Mouse (Mus musculus): ENCODE measurements at regions not wholly inside any gene's neighbourhood (a gene's known extent, or its start where the extent isn't known, plus 50 kb on each side); places are given as distances from the start of the nearest gene placed in this dataset.

GRCm38 (mm10) chr2:79510485-79511094 is 54.0 kb upstream of the Cerkl start:
- Histone ChIP-seq H3K27ac (ENCODE audit: insufficient read depth, low read length) (no peak overlapping the region), H3K4me3 (ENCODE audit: insufficient read depth, low read length) (no peak overlapping the region), H3K4me1 (ENCODE audit: control insufficient read depth, insufficient read depth, low read length) (peaks cover 1% of the 10 kb centered on the region; the same call in 1 of the 2 replicates)
- TF ChIP-seq CTCF (IDR thresholded peaks at IDR 0.05; ENCODE audit: extremely low read depth, insufficient read depth, low read length) = no peak
- no peak for TF ChIP-seq POLR2A (IDR thresholded peaks at IDR 0.05; ENCODE audit: extremely low read depth, insufficient read depth, low read length)

- no peak overlapping the region for H3K27ac ChIP-seq (ENCODE audit: insufficient read depth, low read length)
- H3K4me3 ChIP-seq (ENCODE audit: insufficient read depth, low read length) = no peak overlapping the region
- H3K4me1 ChIP-seq (ENCODE audit: control insufficient read depth, insufficient read depth, low read length) = peaks cover 1% of the 10 kb centered on the region; the same call in 1 of the 2 replicates
- TF ChIP-seq POLR2A (IDR thresholded peaks at IDR 0.05; ENCODE audit: extremely low read depth, insufficient read depth, low read length) (no peak), CTCF (IDR thresholded peaks at IDR 0.05; ENCODE audit: extremely low read depth, insufficient read depth, low read length) (no peak)
Measured at GRCm38 (mm10) chr2:79511108-79511507, 54.5 kb upstream of the Cerkl start.

GRCm38 (mm10) chr2:79511676-79512323 is 55.2 kb upstream of the Cerkl start:
- no peak overlapping the region for H3K27ac ChIP-seq (ENCODE audit: insufficient read depth, low read length)
- H3K4me3 ChIP-seq (ENCODE audit: insufficient read depth, low read length) = no peak overlapping the region
- TF ChIP-seq CTCF (IDR thresholded peaks at IDR 0.05; ENCODE audit: extremely low read depth, insufficient read depth, low read length) (peak; percentile 57; the same call in 1 of the 2 replicates), POLR2A (IDR thresholded peaks at IDR 0.05; ENCODE audit: extremely low read depth, insufficient read depth, low read length) (no peak)
- H3K4me1 ChIP-seq (ENCODE audit: control insufficient read depth, insufficient read depth, low read length) = peaks cover 1% of the 10 kb centered on the region; the same call in 1 of the 2 replicates

GRCm38 (mm10) chr2:79512374-79512773 is 55.8 kb upstream of the Cerkl start:
- Histone ChIP-seq H3K4me1 (ENCODE audit: control insufficient read depth, insufficient read depth, low read length) (peaks cover 1% of the 10 kb centered on the region; the same call in 1 of the 2 replicates), H3K27ac (ENCODE audit: insufficient read depth, low read length) (no peak overlapping the region), H3K4me3 (ENCODE audit: insufficient read depth, low read length) (no peak overlapping the region)
- no peak for TF ChIP-seq POLR2A (IDR thresholded peaks at IDR 0.05; ENCODE audit: extremely low read depth, insufficient read depth, low read length)
- TF ChIP-seq CTCF (IDR thresholded peaks at IDR 0.05; ENCODE audit: extremely low read depth, insufficient read depth, low read length) = no peak

- Histone ChIP-seq H3K4me1 (ENCODE audit: control insufficient read depth, insufficient read depth, low read length) (peaks cover 1% of the 10 kb centered on the region; the same call in 1 of the 2 replicates), H3K27ac (ENCODE audit: insufficient read depth, low read length) (no peak overlapping the region), H3K4me3 (ENCODE audit: insufficient read depth, low read length) (no peak overlapping the region)
- TF ChIP-seq CTCF (IDR thresholded peaks at IDR 0.05; ENCODE audit: extremely low read depth, insufficient read depth, low read length) = no peak
- no peak for TF ChIP-seq POLR2A (IDR thresholded peaks at IDR 0.05; ENCODE audit: extremely low read depth, insufficient read depth, low read length)
Measured at GRCm38 (mm10) chr2:79513726-79514125, 57.1 kb upstream of the Cerkl start.

GRCm38 (mm10) chr2:79518046-79518750 is 61.6 kb upstream of the Cerkl start:
- no peaks in the 10 kb centered on the region for H3K4me1 ChIP-seq (ENCODE audit: control insufficient read depth, insufficient read depth, low read length)
- H3K27ac ChIP-seq (ENCODE audit: insufficient read depth, low read length) = no peak overlapping the region
- no peak overlapping the region for H3K4me3 ChIP-seq (ENCODE audit: insufficient read depth, low read length)
- TF ChIP-seq CTCF (IDR thresholded peaks at IDR 0.05; ENCODE audit: extremely low read depth, insufficient read depth, low read length) (no peak), POLR2A (IDR thresholded peaks at IDR 0.05; ENCODE audit: extremely low read depth, insufficient read depth, low read length) (no peak)

- no peak for TF ChIP-seq POLR2A (IDR thresholded peaks at IDR 0.05; ENCODE audit: extremely low read depth, insufficient read depth, low read length)
- no peak for TF ChIP-seq CTCF (IDR thresholded peaks at IDR 0.05; ENCODE audit: extremely low read depth, insufficient read depth, low read length)
- Histone ChIP-seq H3K27ac (ENCODE audit: insufficient read depth, low read length) (no peak overlapping the region), H3K4me3 (ENCODE audit: insufficient read depth, low read length) (no peak overlapping the region), H3K4me1 (ENCODE audit: control insufficient read depth, insufficient read depth, low read length) (no peaks in the 10 kb centered on the region)
Measured at GRCm38 (mm10) chr2:79519799-79520449, 63.3 kb upstream of the Cerkl start.

- Histone ChIP-seq H3K4me1 (ENCODE audit: control insufficient read depth, insufficient read depth, low read length) (no peaks in the 10 kb centered on the region), H3K27ac (ENCODE audit: insufficient read depth, low read length) (no peak overlapping the region), H3K4me3 (ENCODE audit: insufficient read depth, low read length) (no peak overlapping the region)
- TF ChIP-seq CTCF (IDR thresholded peaks at IDR 0.05; ENCODE audit: extremely low read depth, insufficient read depth, low read length) (no peak), POLR2A (IDR thresholded peaks at IDR 0.05; ENCODE audit: extremely low read depth, insufficient read depth, low read length) (no peak)
Measured at GRCm38 (mm10) chr2:79523441-79523840, 66.9 kb upstream of the Cerkl start.

GRCm38 (mm10) chr2:79527529-79527928 is 70.9 kb upstream of the Cerkl start:
- H3K4me3 ChIP-seq (ENCODE audit: insufficient read depth, low read length) = no peak overlapping the region

More at GRCm38 (mm10) chr2:79527529-79527928, 70.9 kb upstream of the Cerkl start:
- no peaks in the 10 kb centered on the region; the same call in 1 of the 2 replicates for H3K4me1 ChIP-seq (ENCODE audit: control insufficient read depth, insufficient read depth, low read length)
- H3K27ac ChIP-seq (ENCODE audit: insufficient read depth, low read length) = no peak overlapping the region
- TF ChIP-seq CTCF (IDR thresholded peaks at IDR 0.05; ENCODE audit: extremely low read depth, insufficient read depth, low read length) (no peak), POLR2A (IDR thresholded peaks at IDR 0.05; ENCODE audit: extremely low read depth, insufficient read depth, low read length) (no peak)

Data from cortical plate, adult 2 months (tissue).